Mouse (Mus musculus) ovary, postnatal 14 days (tissue): ENCODE data around the gene Olfr718-ps1.

Experiments
- DNase-seq: peaks from one replicate; pipeline ENCODE4 v3.0.0; 2022; ENCODE audit warnings: low spot score

Gene Olfr718-ps1

GRCm38 (mm10) chr5:143127837-143128236, 19.5 kb downstream of the Olfr718-ps1 start:
- DNase-seq: no peak

GRCm38 (mm10) chr5:143126908-143127307, 20.5 kb downstream of the Olfr718-ps1 start:
- DNase-seq: no peak

- no peak for DNase-seq
Observed at GRCm38 (mm10) chr5:143126089-143126488, 21.3 kb downstream of the Olfr718-ps1 start.

GRCm38 (mm10) chr5:143125601-143126000, 21.8 kb downstream of the Olfr718-ps1 start:
- no peak for DNase-seq

GRCm38 (mm10) chr5:143124805-143125378, 22.5 kb downstream of the Olfr718-ps1 start:
- no peak for DNase-seq

GRCm38 (mm10) chr5:143122673-143123072, 24.7 kb downstream of the Olfr718-ps1 start:
- no peak for DNase-seq

- DNase-seq: no peak
Observed at GRCm38 (mm10) chr5:143122125-143122524, 25.3 kb downstream of the Olfr718-ps1 start.

GRCm38 (mm10) chr5:143112281-143113246, 34.8 kb downstream of the Olfr718-ps1 start, which contains the start of gene Rnf216:
Rnf216 (minus strand) TSS chr5:143112994.
- DNase-seq: peak; percentile 92

GRCm38 (mm10) chr5:143106842-143107241, 40.5 kb downstream of the Olfr718-ps1 start:
- DNase-seq: no peak

GRCm38 (mm10) chr5:143103231-143103630, 44.1 kb downstream of the Olfr718-ps1 start:
- no peak for DNase-seq

- no peak for DNase-seq
Observed at GRCm38 (mm10) chr5:143101626-143102025, 45.8 kb downstream of the Olfr718-ps1 start.

GRCm38 (mm10) chr5:143095256-143095655, 52.1 kb downstream of the Olfr718-ps1 start:
- no peak for DNase-seq

GRCm38 (mm10) chr5:143092891-143093290, 54.5 kb downstream of the Olfr718-ps1 start:
- no peak for DNase-seq

GRCm38 (mm10) chr5:143084898-143085297, 62.5 kb downstream of the Olfr718-ps1 start:
- DNase-seq: peak; percentile 28
